Mouse (Mus musculus) neural tube, embryonic 10.5 days (tissue): Measurements from ENCODE around the gene Enpp6.

ENCODE experiments used
- DNase-seq: peaks from one replicate; pipeline ENCODE4 v3.0.0-alpha.2; 2017; ENCODE audit warnings: low spot score; ENCODE audit errors: extremely low spot score

The Enpp6 gene

DNA sequence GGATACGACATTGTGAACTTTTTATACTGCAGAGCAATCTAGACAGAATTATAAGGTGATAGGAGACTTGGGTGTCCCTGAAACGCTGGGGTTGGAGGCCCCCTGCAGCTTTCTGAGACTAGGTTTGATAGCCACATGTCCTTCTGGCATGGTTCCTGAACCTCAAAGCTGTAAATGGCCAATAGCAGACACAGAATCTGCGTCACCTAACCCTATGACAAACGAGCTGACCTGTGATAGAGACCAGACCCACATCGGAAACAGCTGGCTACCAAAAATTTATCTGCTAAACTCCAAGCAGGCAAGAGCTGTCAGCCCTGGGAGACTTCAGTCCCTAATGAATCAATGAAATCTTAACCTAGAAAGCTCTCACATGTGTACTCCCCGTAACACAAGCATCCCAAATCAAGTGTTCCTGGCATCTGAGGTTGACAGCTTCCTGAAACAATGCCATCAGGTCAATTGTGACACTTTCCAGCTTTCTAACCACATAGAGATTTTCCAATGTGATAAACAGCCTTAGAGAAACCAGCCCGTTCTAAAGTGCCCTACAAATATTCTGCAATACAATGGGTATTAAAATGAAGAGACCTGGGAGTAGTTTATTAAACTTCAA lies 74.5 kb downstream of the Enpp6 start:
- no peak for DNase-seq

DNA sequence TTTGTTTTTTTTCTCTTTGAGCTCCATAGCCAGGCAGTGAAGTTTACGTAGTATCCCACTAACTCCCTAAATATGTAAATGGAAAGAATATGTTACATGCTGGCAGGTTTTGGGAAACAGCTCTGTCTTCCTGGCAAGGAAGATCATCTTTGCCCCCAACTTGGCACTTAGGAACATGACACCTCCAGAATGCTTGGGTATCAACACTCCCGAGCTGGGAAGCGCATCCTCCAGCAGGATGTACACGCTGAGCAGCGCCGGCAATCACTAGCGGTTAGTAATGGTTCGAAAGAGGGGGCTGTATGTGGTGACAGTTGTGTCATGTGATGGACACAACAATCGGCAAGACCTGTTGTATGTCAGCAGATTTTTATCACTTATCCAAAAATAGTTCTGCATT lies 80.4 kb downstream of the Enpp6 start:
- DNase-seq = no peak

DNA sequence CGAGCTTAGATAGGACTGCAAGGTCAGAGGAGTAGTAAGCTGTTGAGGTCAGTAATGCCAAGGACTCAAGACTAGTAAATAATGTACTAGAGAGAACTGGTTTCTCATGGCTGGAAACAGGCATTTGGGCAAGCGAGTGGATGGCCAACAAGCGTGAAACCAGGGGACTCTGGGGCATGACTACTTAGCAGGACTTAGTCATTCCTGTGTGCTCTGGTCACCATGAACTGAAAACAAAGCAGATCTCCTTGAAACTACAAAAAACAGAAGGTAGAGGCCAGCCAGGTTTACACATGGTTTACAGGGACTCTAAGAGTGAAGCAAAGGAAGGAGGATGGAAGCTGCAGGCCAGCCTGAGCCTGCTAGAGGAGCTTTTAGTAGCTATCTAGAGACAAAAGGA lies 82.9 kb downstream of the Enpp6 start:
- no peak for DNase-seq

DNA sequence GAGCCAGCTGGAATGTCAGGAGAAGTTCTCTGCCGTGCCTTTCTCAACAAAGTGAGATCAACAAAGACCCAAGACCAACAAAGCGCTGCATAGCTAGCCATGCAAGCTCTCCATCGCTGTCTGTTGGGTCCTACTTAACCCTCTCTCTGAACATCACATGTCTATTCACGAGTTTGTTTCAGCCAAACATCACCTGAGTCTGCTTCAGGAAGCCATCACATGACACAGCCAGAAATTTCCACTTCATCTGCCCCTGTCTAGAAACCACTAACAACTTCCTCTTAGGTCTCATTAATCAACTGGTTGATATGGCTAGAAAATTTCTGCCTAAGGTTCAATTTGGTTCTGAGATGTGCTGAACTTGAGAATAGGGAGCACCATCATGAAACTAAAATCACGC lies 85.3 kb downstream of the Enpp6 start:
- DNase-seq = no peak

DNA sequence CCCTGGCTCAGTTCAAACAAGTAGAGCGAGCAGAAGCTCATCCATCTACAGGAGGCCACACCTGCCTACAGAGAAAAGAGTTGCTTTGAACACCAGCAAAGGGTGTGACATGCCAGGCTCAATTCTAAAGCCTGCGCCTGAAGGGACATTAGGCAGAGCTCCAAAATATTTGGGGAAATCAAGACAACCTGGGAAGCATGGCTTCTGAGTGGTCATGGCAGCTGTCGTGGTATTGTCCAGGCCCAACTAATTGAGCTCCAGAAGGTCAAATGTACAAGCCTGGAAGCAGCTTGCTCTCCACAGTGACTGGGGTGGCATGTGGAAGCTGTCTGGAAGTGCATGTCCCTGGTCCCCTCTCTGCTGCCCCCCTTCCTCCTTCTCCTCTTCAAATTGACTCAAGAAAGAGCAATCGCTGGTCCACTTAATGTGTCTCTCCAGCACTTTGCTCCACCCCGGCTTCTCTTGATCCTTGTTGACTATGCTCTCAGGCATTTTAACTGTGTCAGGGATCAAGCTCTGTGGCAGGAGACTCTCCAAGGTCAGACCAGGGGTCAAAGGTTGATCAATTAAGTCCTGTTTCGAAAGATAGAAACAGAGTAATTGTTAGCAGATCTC lies 89.4 kb downstream of the Enpp6 start:
- no peak for DNase-seq

DNA sequence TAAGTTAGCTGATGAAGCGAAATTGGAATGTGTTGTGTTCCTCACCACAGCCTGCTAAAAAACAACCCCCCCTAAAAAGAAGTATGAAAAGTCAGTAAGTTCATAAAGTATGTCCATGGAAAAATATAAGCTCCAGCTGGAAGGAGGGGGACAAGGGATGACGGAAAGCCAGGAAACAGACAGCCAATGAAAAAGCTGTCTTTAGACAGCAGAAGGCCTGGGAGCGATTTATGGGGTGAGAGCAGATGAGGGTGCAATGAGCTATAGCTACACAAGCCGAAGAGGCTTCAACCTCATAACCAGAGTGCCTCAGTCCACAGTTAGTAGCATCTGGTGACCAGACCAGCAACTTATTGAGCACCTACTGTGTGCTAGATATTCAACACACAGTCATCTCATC lies 93.3 kb downstream of the Enpp6 start:
- DNase-seq = no peak

DNA sequence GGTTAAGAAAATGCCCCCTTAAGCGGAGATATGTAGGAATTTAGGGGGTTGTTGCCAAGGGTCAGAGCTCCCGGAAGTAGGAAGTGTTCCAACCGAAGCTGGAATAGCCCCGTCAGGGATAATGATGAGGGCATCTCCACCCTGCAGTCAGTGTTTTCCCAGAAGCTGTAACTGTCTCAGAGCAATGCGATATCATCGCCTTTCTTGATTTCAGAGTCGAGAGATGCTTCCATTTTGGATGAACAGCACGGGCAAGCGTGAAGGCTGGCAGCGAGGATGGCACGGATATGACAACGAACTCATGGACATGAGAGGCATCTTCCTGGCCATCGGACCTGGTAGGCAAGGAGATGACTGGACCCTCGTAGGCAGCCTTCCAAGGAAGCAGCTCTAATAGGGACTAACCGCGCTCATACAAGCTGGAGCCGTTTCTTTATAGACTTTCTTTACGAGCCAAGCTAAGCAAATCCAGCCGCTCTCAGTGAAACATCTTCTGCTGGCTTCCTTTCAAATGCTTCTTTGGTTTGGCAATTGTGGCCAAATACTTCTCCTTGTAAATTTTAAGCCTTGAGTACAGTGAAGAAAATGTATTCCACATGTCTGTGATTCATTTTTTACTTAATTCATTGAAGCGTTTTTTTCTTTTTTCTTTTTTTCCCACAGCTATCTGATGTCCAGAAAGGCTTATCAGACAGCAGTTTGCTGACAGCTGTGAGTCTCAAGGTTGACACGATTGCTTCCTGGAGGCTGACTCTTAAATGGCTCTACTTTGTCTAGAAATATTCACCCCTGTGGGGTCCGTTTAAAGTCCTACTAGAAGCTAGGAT lies 95.7 kb downstream of the Enpp6 start:
- no peak for DNase-seq

DNA sequence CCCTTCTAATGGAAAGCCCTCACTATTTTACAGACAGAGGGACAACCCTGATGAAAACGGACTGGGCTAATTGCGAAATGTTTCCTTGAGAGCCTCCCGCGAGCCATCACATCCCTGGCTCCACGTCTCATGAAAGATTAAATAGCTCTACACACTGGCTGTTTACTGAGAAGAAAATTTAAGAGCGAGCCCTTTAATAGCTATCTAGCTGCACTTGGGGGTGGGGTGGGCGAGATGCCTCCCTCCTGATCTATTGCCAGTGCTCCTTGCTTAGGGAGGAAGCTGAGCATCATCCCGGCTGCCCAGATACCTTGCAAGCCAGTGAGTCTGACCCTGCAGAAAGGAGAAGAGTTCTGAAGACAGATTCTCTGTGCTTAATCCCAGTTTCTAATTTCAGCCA lies 103.3 kb downstream of the Enpp6 start:
- no peak for DNase-seq

DNA sequence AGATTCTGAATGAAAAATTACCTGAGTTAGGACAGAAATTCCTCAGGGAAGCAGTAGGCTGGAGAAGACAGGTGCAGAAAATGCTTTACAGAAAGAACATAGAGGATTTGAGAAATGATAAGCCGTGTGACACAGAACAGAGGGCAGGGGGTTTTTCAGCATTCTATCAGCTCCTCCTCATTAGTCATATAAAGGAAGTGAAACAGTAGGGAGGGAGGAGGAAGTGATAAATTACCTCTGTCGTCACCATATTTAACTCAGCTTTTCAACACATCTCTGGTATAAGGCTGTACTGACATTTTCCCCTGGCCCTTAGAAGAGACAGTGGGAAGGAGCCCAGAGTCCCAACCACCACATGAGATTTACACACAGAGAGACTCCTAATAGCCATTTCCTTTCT lies 118.9 kb downstream of the Enpp6 start:
- no peak for DNase-seq

DNA sequence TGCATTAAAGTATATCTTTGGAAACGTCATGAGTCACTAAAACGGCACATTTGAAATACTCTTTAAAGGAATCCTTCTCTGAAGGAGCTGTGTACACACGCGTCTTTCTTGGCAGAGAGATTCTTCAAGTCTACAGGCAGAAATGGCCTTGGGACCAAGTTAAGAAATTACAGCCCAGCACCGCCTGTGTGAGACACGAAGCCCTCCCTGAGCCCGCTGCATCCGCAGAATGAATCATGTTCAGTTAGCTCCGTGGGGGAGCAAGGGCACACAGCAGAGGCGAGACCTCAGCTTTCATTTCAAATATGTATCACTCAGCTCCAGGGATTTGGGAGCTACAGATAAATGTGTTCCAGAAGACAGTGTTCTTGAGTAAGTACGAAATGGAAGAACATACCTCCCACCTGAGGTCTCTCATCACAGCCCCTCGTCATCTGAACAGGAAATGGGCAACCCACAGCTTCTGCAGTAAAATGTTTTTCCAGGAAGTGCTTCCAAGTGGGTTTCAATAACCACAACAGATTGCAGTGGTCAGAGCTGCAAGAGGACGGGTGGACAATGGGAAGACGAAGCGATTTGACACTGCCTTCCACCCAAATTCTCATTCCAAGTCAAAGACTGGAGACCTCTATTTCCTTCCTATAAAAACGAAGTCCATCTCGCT lies 127.6 kb downstream of the Enpp6 start:
- DNase-seq = no peak

DNA sequence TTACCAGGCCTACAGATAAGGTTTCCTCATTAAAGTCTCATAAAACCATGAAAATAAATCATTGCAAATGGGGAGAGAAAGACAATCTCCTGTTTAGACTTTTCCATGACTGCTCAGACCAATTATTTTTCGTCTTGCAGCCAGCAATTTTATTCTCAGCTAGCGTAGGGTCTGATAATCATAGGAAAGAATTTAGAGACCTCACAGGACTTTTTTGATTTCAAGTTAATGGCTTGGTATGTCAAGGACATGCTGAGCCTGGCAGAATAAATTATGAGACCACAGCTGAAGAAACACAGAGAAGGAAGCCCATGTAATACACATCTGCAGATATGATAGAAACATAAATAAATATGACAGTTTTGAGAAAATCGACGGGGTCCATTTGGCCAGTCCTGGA lies 130.6 kb downstream of the Enpp6 start:
- DNase-seq = no peak

DNA sequence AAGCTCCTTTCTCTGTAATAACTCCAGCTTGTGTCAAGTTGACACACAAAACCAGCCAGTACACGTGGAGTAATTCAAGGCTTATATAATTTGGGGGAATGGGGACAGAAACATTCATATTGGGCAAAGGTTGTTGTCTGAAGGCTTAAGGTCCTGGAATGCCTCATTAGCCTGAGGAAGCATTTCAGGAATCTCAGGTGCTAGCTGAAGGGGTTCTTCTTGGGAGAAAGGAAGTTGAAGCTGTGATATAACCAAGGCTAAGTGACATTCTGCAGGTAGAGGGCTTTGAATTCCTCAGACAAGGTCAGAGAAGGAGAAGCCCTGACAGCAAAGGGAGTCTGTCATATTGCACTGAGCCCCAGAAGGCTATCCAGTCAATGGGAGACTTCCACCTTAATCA lies 133.2 kb downstream of the Enpp6 start:
- DNase-seq = no peak

DNA sequence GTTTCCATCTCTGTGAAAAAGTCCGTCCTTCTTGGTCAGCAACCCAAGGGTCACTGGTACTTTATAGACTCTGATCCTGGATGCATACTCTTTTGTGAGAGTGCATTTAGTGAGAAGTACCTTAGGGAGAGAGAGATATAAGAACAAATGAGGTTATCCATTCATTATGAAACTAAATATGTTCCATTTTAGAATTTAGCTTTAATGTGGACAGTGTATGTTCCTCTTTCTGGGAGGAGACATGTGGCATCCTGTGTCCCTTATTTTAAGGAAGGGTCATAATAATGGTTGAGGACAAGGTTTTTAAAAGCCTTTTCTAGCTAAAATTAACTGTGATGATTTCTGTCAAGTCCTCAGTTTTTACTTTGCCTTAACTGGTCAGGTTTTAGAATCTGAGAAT lies 142.2 kb downstream of the Enpp6 start:
- no peak for DNase-seq

DNA sequence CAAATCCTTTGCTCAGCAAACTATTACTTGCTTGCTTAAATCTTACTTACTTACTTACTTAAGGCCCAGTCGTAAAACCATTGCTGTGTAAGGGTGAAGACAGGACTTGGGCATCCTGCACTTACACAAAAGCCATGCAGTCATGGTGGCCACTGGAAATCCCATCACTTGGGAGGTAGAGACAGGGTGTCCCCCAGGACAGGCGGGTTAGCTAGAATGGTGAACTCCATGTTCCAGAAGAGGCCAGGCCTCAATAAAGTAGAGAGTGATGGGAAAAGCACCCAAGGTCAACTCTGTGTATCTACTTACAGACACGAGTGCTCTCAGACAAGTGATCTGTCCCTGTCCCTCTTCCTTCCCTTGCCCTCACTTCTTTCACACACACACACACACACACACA lies 146.7 kb downstream of the Enpp6 start:
- peak; percentile 4 for DNase-seq

DNA sequence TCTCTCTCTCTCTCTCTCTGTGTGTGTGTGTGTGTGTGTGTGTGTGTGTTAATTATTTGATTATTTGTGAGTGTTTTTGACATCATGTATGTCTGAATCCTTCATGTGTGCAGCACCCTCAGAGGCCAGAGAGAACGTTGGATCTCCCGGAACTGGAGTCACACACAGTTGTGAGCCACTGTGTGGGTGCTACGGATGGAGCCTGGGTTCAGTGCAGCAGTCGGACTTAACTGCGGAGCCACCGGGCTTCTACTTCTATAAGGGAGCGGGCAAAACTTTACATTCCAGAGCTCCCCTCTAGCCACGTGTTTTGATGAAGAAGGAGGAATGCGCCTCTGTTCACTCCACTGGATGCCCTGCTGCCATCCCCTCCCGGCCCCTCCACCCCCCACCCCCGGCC lies 148.0 kb downstream of the Enpp6 start:
- DNase-seq = no peak

DNA sequence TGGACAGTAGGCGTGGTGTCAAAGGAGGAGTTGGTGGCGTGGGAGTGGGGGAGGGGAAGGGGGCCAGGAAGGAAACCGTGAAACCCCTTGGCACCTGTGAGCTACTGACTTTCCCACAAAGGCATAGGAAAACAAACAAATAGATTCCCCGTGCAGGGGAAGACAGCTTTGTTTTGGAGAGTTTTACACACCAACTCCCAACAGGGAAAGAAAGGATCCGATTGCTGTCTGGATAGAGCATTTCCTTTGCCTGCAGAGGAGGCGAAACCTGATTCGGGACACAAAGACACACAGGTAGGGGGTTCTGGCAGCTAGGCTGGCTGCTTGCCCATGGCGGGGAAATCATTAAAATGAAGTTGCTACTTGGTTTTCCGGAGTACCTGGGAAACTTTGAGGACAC lies 148.9 kb downstream of the Enpp6 start:
- DNase-seq = no peak

DNA sequence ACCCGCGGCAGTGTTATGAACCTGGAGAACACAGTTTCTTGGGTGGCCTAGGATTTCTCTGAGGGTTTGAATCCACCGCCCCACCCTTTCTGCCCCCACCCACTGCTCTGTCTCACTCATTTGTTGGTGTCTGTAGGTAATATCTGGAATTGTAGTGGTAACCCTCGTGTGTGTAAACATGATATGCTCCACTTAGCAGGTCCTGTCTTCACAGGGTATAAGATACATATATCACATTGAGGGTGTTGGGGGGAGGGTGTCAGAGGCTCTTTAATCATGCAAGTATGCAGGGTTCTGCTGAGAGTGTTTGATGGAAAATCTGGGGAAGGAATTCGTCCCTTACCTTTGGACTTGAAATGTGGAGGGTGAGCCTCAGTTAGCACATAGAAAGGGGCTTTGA lies 149.4 kb downstream of the Enpp6 start:
- DNase-seq = no peak

DNA sequence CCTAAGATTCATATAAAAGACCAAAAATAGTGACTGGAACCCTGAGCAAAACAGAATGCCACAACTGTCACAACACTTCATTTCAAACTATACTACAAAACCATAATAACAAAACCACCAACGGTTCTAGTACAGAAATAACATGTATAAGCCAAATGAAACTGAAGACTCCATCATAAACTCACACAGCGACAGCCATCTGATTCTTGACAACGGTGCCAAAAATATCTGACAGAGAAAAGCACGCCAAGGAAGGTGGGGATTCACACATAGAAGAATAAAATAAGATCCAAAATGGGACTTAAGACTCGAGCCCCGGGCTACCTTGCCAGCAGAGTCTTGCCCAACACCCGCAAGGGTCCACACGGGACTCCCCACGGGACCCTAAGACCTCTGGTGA lies 158.6 kb downstream of the Enpp6 start:
- DNase-seq = no peak
